Mouse (Mus musculus) heart, embryonic 12.5 days (tissue): ENCODE results near the gene E2f1. TPM values are rescaled to one million over a fixed set of nuclear protein-coding genes. Genes with fewer than 3 reads are reported as not detected.

Source experiments
- ATAC-seq: fragments of 200-750 bp; cut with Nextera tagmentation; 2 replicates; pipeline ENCODE4 v1.8.0; 2017; ENCODE audit warnings: moderate TSS enrichment, moderate library complexity; ENCODE audit not compliant: insufficient number of reproducible peaks, low FRiP score
- H3K27ac ChIP-seq: fragments of 300-500 bp; sonication (generic); 2 replicates; pipeline ENCODE4 v1.5.1; 2016; ENCODE audit warnings: mild to moderate bottlenecking, moderate library complexity; ENCODE audit not compliant: poor library complexity, severe bottlenecking
- H3K27me3 ChIP-seq: fragments of 300-500 bp; sonication (generic); replicated peaks from 2 replicates; pipeline ENCODE4 v1.6.1; 2016; ENCODE audit warnings: mild to moderate bottlenecking, moderate library complexity
- H3K36me3 ChIP-seq: fragments of 300-500 bp; sonication (generic); 2 replicates; pipeline ENCODE4 v1.6.1; 2016; ENCODE audit warnings: mild to moderate bottlenecking, moderate library complexity
- H3K4me1 ChIP-seq: fragments of 300-500 bp; sonication (generic); replicated peaks from 2 replicates; pipeline ENCODE4 v1.6.1; 2016; ENCODE audit warnings: mild to moderate bottlenecking
- H3K4me2 ChIP-seq: fragments of 300-500 bp; sonication (generic); 2 replicates; pipeline ENCODE4 v1.6.1; 2016; ENCODE audit warnings: mild to moderate bottlenecking, moderate library complexity
- H3K4me3 ChIP-seq: fragments of 300-500 bp; sonication (generic); 2 replicates; pipeline ENCODE4 v1.5.1; 2016; ENCODE audit warnings: mild to moderate bottlenecking
- H3K9ac ChIP-seq: fragments of 300-500 bp; sonication (generic); 2 replicates; pipeline ENCODE4 v1.6.1; 2016; ENCODE audit warnings: mild to moderate bottlenecking, moderate library complexity
- H3K9me3 ChIP-seq: fragments of 300-500 bp; sonication (generic); replicated peaks from 2 replicates; pipeline ENCODE4 v1.6.1; 2016; ENCODE audit warnings: mild to moderate bottlenecking, moderate library complexity
- whole genome bisulfite sequencing: fragments of 180-500 bp; shearing (Covaris S2); methylation state at CpG from one replicate; pipeline ENCODE4 v1.1.7; 2016; 5-methylcytosine and 5-hydroxymethylcytosine counted together
- polyA plus RNA-seq: library from polyadenylated mRNA; unstranded; fragments of >200 nt; fragmentation: Nextera tagmentation; extraction: Ambion mirVana; gene quantifications from 2 replicates; pipeline ENCODE4 v1.2.1, GENCODE M21; 2016

E2f1 gene
- polyA plus RNA-seq, 1 experiment from 2014 or later = 21.7 TPM

GRCm38 (mm10) chr2:154551927-154552326 lies 17.8 kb downstream of the E2f1 start:
- Histone ChIP-seq H3K27me3 (peaks cover 38% of the 10 kb centered on the region), H3K4me1 (peaks cover 40% of the 10 kb centered on the region), H3K4me3 (peak overlapping the region; percentile 32), H3K9me3 (no peaks in the 10 kb centered on the region), H3K4me2 (peak overlapping the region; percentile 65), H3K9ac (no peak overlapping the region), H3K36me3 (no peaks in the 10 kb centered on the region), H3K27ac (no peak overlapping the region)
- peak; percentile 18; the same call in 1 of the 2 replicates for ATAC-seq
- WGBS = 24% methylated on average over 21 of the region's 21 CpGs

- H3K27ac ChIP-seq = no peak within 1 kb of the TSS
- H3K9ac ChIP-seq = peak within 1 kb of the TSS; percentile 42
- 71% methylated on average over 4 of the region's 4 CpGs for WGBS
- no peak for ATAC-seq
- H3K4me3 ChIP-seq = peak within 1 kb of the TSS; percentile 32
- H3K4me2 ChIP-seq = peak within 1 kb of the TSS; percentile 65
- no peaks in the 10 kb centered on the region for H3K36me3 ChIP-seq
- H3K27me3 ChIP-seq = peaks cover 38% of the 10 kb centered on the region
- H3K9me3 ChIP-seq = no peaks in the 10 kb centered on the region
- peaks cover 39% of the 10 kb centered on the region for H3K4me1 ChIP-seq
Observed at GRCm38 (mm10) chr2:154551476-154551875, 18.2 kb downstream of the E2f1 start, which contains the start of gene Actl10. TSS of gene Actl10 (plus strand) at chr2:154551776.

- Histone ChIP-seq H3K9ac (no peak overlapping the region), H3K4me2 (no peak overlapping the region), H3K4me1 (peaks cover 39% of the 10 kb centered on the region), H3K27ac (no peak overlapping the region), H3K36me3 (no peaks in the 10 kb centered on the region), H3K27me3 (peaks cover 38% of the 10 kb centered on the region), H3K9me3 (no peaks in the 10 kb centered on the region), H3K4me3 (no peak overlapping the region)
- no peak for ATAC-seq
- WGBS = 58% methylated on average over 2 of the region's 2 CpGs
Observed at GRCm38 (mm10) chr2:154550937-154551336, 18.8 kb downstream of the E2f1 start.

GRCm38 (mm10) chr2:154549886-154550189 lies 19.9 kb downstream of the E2f1 start:
- H3K27ac ChIP-seq = no peak overlapping the region
- peaks cover 38% of the 10 kb centered on the region for H3K27me3 ChIP-seq
- no peak overlapping the region for H3K9ac ChIP-seq
- no peaks in the 10 kb centered on the region for H3K36me3 ChIP-seq
- no peaks in the 10 kb centered on the region for H3K9me3 ChIP-seq
- H3K4me1 ChIP-seq = peaks cover 30% of the 10 kb centered on the region
- H3K4me3 ChIP-seq = peak overlapping the region; percentile 51
- WGBS = 14% methylated on average over 20 of the region's 20 CpGs
- ATAC-seq = no peak
- H3K4me2 ChIP-seq = peak overlapping the region; percentile 91

GRCm38 (mm10) chr2:154549127-154549885 lies 20.4 kb downstream of the E2f1 start:
- Histone ChIP-seq H3K4me1 (peaks cover 28% of the 10 kb centered on the region), H3K27ac (no peak overlapping the region), H3K4me3 (peak overlapping the region; percentile 51), H3K9me3 (no peaks in the 10 kb centered on the region), H3K4me2 (peak overlapping the region; percentile 91), H3K9ac (peak overlapping the region; percentile 57), H3K36me3 (no peaks in the 10 kb centered on the region), H3K27me3 (peaks cover 34% of the 10 kb centered on the region)
- WGBS = 4% methylated on average over 48 of the region's 48 CpGs
- peak; percentile 70 for ATAC-seq

- no peaks in the 10 kb centered on the region for H3K36me3 ChIP-seq
- H3K9ac ChIP-seq = no peak overlapping the region
- WGBS = 52% methylated on average over 3 of the region's 3 CpGs
- no peaks in the 10 kb centered on the region for H3K9me3 ChIP-seq
- H3K4me2 ChIP-seq = 0 out of 2 replicates have a peak overlapping the region, but pooled peaks have one; percentile 91
- peaks cover 28% of the 10 kb centered on the region for H3K4me1 ChIP-seq
- no peak for ATAC-seq
- H3K4me3 ChIP-seq = no peak overlapping the region
- H3K27me3 ChIP-seq = peaks cover 33% of the 10 kb centered on the region
- no peak overlapping the region for H3K27ac ChIP-seq
Observed at GRCm38 (mm10) chr2:154548688-154549087, 21.0 kb downstream of the E2f1 start.

- 88% methylated on average over 10 of the region's 10 CpGs for WGBS
- ATAC-seq = no peak
Observed at GRCm38 (mm10) chr2:154546711-154547110, 23.0 kb downstream of the E2f1 start, which contains the start of gene 1700003F12Rik. TSS of gene 1700003F12Rik (plus strand) at chr2:154547085.

GRCm38 (mm10) chr2:154543567-154544347 lies 25.9 kb downstream of the E2f1 start:
- H3K27me3 ChIP-seq = no peaks in the 10 kb centered on the region
- H3K36me3 ChIP-seq = peaks cover 10% of the 10 kb centered on the region
- H3K4me3 ChIP-seq = no peak overlapping the region
- no peak overlapping the region for H3K4me2 ChIP-seq
- WGBS = 82% methylated on average over 9 of the region's 9 CpGs
- no peak for ATAC-seq
- H3K9ac ChIP-seq = no peak overlapping the region
- H3K27ac ChIP-seq = no peak overlapping the region
- H3K9me3 ChIP-seq = no peaks in the 10 kb centered on the region; the same call in 1 of the 2 replicates
- peaks cover 4% of the 10 kb centered on the region; the same call in 1 of the 2 replicates for H3K4me1 ChIP-seq

More at GRCm38 (mm10) chr2:154546711-154547110, 23.0 kb downstream of the E2f1 start, which contains the start of gene 1700003F12Rik:
- Histone ChIP-seq H3K9ac (no peak within 1 kb of the TSS), H3K27ac (no peak within 1 kb of the TSS), H3K9me3 (no peaks in the 10 kb centered on the region), H3K36me3 (no peaks in the 10 kb centered on the region; the same call in 1 of the 2 replicates), H3K4me1 (peaks cover 18% of the 10 kb centered on the region), H3K4me2 (no peak within 1 kb of the TSS), H3K27me3 (peaks cover 20% of the 10 kb centered on the region), H3K4me3 (no peak within 1 kb of the TSS)

- ATAC-seq = no peak
- Histone ChIP-seq H3K27ac (no peak overlapping the region), H3K27me3 (no peaks in the 10 kb centered on the region), H3K36me3 (peaks cover 26% of the 10 kb centered on the region), H3K4me1 (peaks cover 7% of the 10 kb centered on the region; the same call in 1 of the 2 replicates), H3K4me2 (no peak overlapping the region), H3K4me3 (no peak overlapping the region), H3K9ac (no peak overlapping the region), H3K9me3 (no peaks in the 10 kb centered on the region; the same call in 1 of the 2 replicates)
- WGBS = 69% methylated on average over 2 of the region's 2 CpGs
Observed at GRCm38 (mm10) chr2:154541630-154542029, 28.1 kb downstream of the E2f1 start.

- ATAC-seq = no peak
- Histone ChIP-seq H3K27me3 (no peaks in the 10 kb centered on the region), H3K9ac (no peak overlapping the region), H3K4me3 (no peak overlapping the region), H3K36me3 (peaks cover 42% of the 10 kb centered on the region), H3K27ac (no peak overlapping the region), H3K4me2 (no peak overlapping the region), H3K4me1 (peaks cover 14% of the 10 kb centered on the region), H3K9me3 (no peaks in the 10 kb centered on the region; the same call in 1 of the 2 replicates)
- 82% methylated on average over 3 of the region's 3 CpGs for WGBS
Observed at GRCm38 (mm10) chr2:154539720-154540119, 30.0 kb downstream of the E2f1 start.

GRCm38 (mm10) chr2:154538710-154539109 lies 31.0 kb downstream of the E2f1 start:
- H3K27me3 ChIP-seq = no peaks in the 10 kb centered on the region
- no peak overlapping the region for H3K4me3 ChIP-seq
- no peaks in the 10 kb centered on the region; the same call in 1 of the 2 replicates for H3K9me3 ChIP-seq
- H3K4me1 ChIP-seq = peaks cover 17% of the 10 kb centered on the region
- no peak for ATAC-seq
- WGBS = 28% methylated on average over 3 of the region's 3 CpGs
- H3K27ac ChIP-seq = no peak overlapping the region
- no peak overlapping the region for H3K9ac ChIP-seq
- H3K36me3 ChIP-seq = peaks cover 47% of the 10 kb centered on the region
- no peak overlapping the region for H3K4me2 ChIP-seq
